Mouse (Mus musculus): ENCODE measurements around the gene Ripply1. TPM values are rescaled to one million over a fixed set of nuclear protein-coding genes. Genes with fewer than 3 reads are reported as not detected.

Ripply1 gene
- polyA plus RNA-seq, 1 experiment from 2014 or later, result not detected

DNA sequence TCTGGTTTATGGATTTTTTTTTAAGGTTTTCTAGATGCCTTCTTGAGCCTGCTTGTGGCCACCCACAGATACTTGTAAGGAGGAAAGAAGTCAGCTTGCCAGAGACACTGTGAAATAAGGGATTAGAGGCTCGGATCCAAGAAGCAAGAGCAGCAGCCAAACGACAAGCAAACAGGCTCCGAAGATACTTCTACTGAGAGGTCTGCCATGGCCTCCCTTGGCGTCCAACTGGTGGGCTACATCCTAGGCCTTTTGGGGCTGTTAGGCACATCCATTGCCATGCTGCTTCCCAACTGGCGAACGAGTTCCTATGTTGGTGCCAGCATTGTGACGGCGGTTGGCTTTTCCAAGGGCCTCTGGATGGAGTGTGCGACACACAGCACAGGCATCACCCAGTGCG is 26.3 kb upstream of the Ripply1 start:
- no peaks in the 10 kb centered on the region for H3K36me3 ChIP-seq (ENCODE audit: control insufficient read depth, insufficient read depth, low read length)
- no peak overlapping the region for H3K4me3 ChIP-seq (ENCODE audit: low read depth, low read length)
- ATAC-seq (no peak), DNase-seq (ENCODE audit: low spot score) (no peak)
- no peaks in the 10 kb centered on the region for H3K9me3 ChIP-seq (replicated peaks; ENCODE audit: control insufficient read depth, low read length)
- 86% methylated on average over 10 of the region's 10 CpGs for WGBS
- no peaks in the 10 kb centered on the region for H3K27me3 ChIP-seq (replicated peaks; ENCODE audit: control insufficient read depth, insufficient read depth, low read length)
- H3K9ac ChIP-seq (ENCODE audit: low read length), result no peak overlapping the region
- no peaks in the 10 kb centered on the region for H3K4me1 ChIP-seq (ENCODE audit: control insufficient read depth, insufficient read depth, low read length)
- H3K27ac ChIP-seq (ENCODE audit: low read depth, low read length), result no peak overlapping the region
- H3K4me2 ChIP-seq (ENCODE audit: low read length), result no peak overlapping the region

GRCm38 (mm10) chrX:139808085-139808484 is 25.9 kb upstream of the Ripply1 start:
- no peak overlapping the region; the same call in 1 of the 2 replicates for H3K27ac ChIP-seq (ENCODE audit: low read depth, low read length)
- H3K4me3 ChIP-seq (ENCODE audit: low read depth, low read length), result no peak overlapping the region
- ATAC-seq (no peak), DNase-seq (ENCODE audit: low spot score) (no peak)
- no peak overlapping the region for H3K9ac ChIP-seq (ENCODE audit: low read length)
- no peaks in the 10 kb centered on the region for H3K27me3 ChIP-seq (replicated peaks; ENCODE audit: control insufficient read depth, insufficient read depth, low read length)
- H3K4me2 ChIP-seq (ENCODE audit: low read length), result no peak overlapping the region
- H3K4me1 ChIP-seq (ENCODE audit: control insufficient read depth, insufficient read depth, low read length), result no peaks in the 10 kb centered on the region
- 59% methylated on average over 4 of the region's 4 CpGs for WGBS
- no peaks in the 10 kb centered on the region for H3K36me3 ChIP-seq (ENCODE audit: control insufficient read depth, insufficient read depth, low read length)
- no peaks in the 10 kb centered on the region for H3K9me3 ChIP-seq (replicated peaks; ENCODE audit: control insufficient read depth, low read length)

- no peak overlapping the region for H3K27ac ChIP-seq (ENCODE audit: low read depth, low read length)
- ATAC-seq (no peak), DNase-seq (ENCODE audit: low spot score) (no peak)
- no peak overlapping the region for H3K9ac ChIP-seq (ENCODE audit: low read length)
- no peak overlapping the region for H3K4me2 ChIP-seq (ENCODE audit: low read length)
- H3K9me3 ChIP-seq (replicated peaks; ENCODE audit: control insufficient read depth, low read length), result no peaks in the 10 kb centered on the region
- H3K27me3 ChIP-seq (replicated peaks; ENCODE audit: control insufficient read depth, insufficient read depth, low read length), result no peaks in the 10 kb centered on the region
- H3K4me1 ChIP-seq (ENCODE audit: control insufficient read depth, insufficient read depth, low read length), result no peaks in the 10 kb centered on the region
- 80% methylated on average over 2 of the region's 2 CpGs for WGBS
- H3K36me3 ChIP-seq (ENCODE audit: control insufficient read depth, insufficient read depth, low read length), result no peaks in the 10 kb centered on the region
- no peak overlapping the region for H3K4me3 ChIP-seq (ENCODE audit: low read depth, low read length)
Observed at GRCm38 (mm10) chrX:139807391-139807790, 25.2 kb upstream of the Ripply1 start.

- ATAC-seq (no peak), DNase-seq (ENCODE audit: low spot score) (no peak)
- WGBS, result 96% methylated on average over 4 of the region's 4 CpGs
- Histone ChIP-seq H3K9ac (ENCODE audit: low read length) (no peak overlapping the region), H3K4me1 (ENCODE audit: control insufficient read depth, insufficient read depth, low read length) (no peaks in the 10 kb centered on the region), H3K4me3 (ENCODE audit: low read depth, low read length) (no peak overlapping the region), H3K9me3 (replicated peaks; ENCODE audit: control insufficient read depth, low read length) (no peaks in the 10 kb centered on the region), H3K27ac (ENCODE audit: low read depth, low read length) (no peak overlapping the region), H3K36me3 (ENCODE audit: control insufficient read depth, insufficient read depth, low read length) (no peaks in the 10 kb centered on the region), H3K4me2 (ENCODE audit: low read length) (no peak overlapping the region), H3K27me3 (replicated peaks; ENCODE audit: control insufficient read depth, insufficient read depth, low read length) (no peaks in the 10 kb centered on the region)
Observed at GRCm38 (mm10) chrX:139805918-139806317, 23.8 kb upstream of the Ripply1 start.

DNA sequence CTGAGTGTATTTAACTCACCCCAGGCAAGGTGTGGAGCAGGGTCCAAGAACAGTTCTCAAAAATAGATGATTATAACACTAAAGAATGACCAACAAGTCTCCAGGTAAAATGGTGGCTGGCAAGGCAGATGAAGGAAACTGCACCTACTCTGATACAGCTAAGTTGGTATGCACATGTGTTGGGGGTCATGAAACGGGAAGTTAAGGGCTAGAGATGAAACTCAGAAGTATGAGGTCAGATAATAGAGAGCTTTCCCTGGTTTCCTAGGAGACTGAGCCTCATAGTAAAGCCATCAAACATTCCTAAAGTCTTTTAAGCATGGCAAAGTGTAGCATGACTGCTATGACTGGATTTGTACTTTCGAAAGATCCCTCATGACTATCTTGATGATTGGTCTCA is 20.9 kb upstream of the Ripply1 start:
- no peaks in the 10 kb centered on the region for H3K27me3 ChIP-seq (replicated peaks; ENCODE audit: control insufficient read depth, insufficient read depth, low read length)
- H3K9me3 ChIP-seq (replicated peaks; ENCODE audit: control insufficient read depth, low read length), result no peaks in the 10 kb centered on the region
- DNase-seq (ENCODE audit: low spot score) (no peak), ATAC-seq (no peak)
- 70% methylated on average over 2 of the region's 2 CpGs for WGBS
- H3K36me3 ChIP-seq (ENCODE audit: control insufficient read depth, insufficient read depth, low read length), result no peaks in the 10 kb centered on the region
- H3K4me1 ChIP-seq (ENCODE audit: control insufficient read depth, insufficient read depth, low read length), result no peaks in the 10 kb centered on the region
- H3K27ac ChIP-seq (ENCODE audit: low read depth, low read length), result no peak overlapping the region
- no peak overlapping the region for H3K4me3 ChIP-seq (ENCODE audit: low read depth, low read length)
- no peak overlapping the region for H3K4me2 ChIP-seq (ENCODE audit: low read length)
- no peak overlapping the region for H3K9ac ChIP-seq (ENCODE audit: low read length)

- Histone ChIP-seq H3K9ac (ENCODE audit: low read length) (no peak within 1 kb of the TSS), H3K4me3 (ENCODE audit: low read depth, low read length) (no peak within 1 kb of the TSS), H3K36me3 (ENCODE audit: control insufficient read depth, insufficient read depth, low read length) (no peaks in the 10 kb centered on the region), H3K4me1 (ENCODE audit: control insufficient read depth, insufficient read depth, low read length) (no peaks in the 10 kb centered on the region), H3K27ac (ENCODE audit: low read depth, low read length) (no peak within 1 kb of the TSS), H3K27me3 (replicated peaks; ENCODE audit: control insufficient read depth, insufficient read depth, low read length) (no peaks in the 10 kb centered on the region), H3K9me3 (replicated peaks; ENCODE audit: control insufficient read depth, low read length) (no peaks in the 10 kb centered on the region), H3K4me2 (ENCODE audit: low read length) (no peak within 1 kb of the TSS)
- WGBS, result 72% methylated on average over 8 of the region's 8 CpGs
- ATAC-seq (no peak), DNase-seq (ENCODE audit: low spot score) (no peak)
Observed at GRCm38 (mm10) chrX:139800406-139800878, 18.3 kb upstream of the Ripply1 start, which contains the start of gene Cldn2. Gene Cldn2 (plus strand): TSS chrX:139800828.

DNA sequence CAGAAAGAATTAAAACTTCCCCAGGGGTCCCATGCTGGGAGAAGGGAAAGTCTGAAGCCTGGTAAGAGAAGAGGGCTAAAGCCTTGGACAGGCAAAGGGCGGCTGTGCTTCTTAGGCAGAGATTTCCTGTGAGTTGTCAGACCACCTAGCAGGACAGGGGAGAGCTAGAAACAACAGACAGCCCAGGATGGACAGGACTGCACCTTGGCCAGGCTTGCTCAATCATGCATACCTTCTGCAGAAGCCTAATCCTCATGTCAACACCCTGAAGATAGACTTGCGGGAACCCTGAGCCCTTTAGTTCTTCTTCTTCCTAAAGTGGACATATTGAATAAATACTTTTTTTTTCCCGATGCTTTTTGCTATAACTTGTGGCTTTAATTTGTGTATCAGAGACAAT is 17.8 kb upstream of the Ripply1 start:
- H3K9me3 ChIP-seq (replicated peaks; ENCODE audit: control insufficient read depth, low read length), result no peaks in the 10 kb centered on the region
- H3K27ac ChIP-seq (ENCODE audit: low read depth, low read length), result no peak overlapping the region
- H3K4me2 ChIP-seq (ENCODE audit: low read length), result no peak overlapping the region
- H3K36me3 ChIP-seq (ENCODE audit: control insufficient read depth, insufficient read depth, low read length), result no peaks in the 10 kb centered on the region
- DNase-seq (ENCODE audit: low spot score) (no peak), ATAC-seq (no peak)
- H3K4me3 ChIP-seq (ENCODE audit: low read depth, low read length), result no peak overlapping the region
- H3K27me3 ChIP-seq (replicated peaks; ENCODE audit: control insufficient read depth, insufficient read depth, low read length), result no peaks in the 10 kb centered on the region
- H3K9ac ChIP-seq (ENCODE audit: low read length), result no peak overlapping the region
- H3K4me1 ChIP-seq (ENCODE audit: control insufficient read depth, insufficient read depth, low read length), result no peaks in the 10 kb centered on the region
- WGBS, result 76% methylated on average over 3 of the region's 3 CpGs

DNA sequence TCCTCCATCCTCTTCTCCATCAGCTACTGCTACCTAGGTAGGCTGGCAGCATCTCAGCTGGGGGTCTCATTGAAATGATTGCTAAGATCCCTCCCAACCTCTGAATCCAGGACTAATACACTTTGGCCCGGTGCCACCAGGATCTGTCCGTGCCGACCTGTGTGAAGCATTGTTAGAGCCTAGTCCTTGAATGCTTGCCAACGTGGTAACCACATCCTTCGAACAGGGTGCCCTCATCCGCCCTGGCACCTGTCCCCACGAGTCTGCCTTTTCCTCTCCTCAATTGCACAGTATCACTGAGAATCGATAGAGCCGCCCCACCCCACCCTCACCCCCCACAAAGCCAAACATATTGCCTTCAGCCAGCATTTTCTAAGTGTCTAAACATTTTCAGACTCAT is 15.7 kb upstream of the Ripply1 start:
- DNase-seq (ENCODE audit: low spot score), result no peak
- H3K27ac ChIP-seq (ENCODE audit: low read depth, low read length), result no peak overlapping the region
- no peaks in the 10 kb centered on the region for H3K36me3 ChIP-seq (ENCODE audit: control insufficient read depth, insufficient read depth, low read length)
- H3K4me3 ChIP-seq (ENCODE audit: low read depth, low read length), result no peak overlapping the region
- H3K9ac ChIP-seq (ENCODE audit: low read length), result no peak overlapping the region
- H3K4me1 ChIP-seq (ENCODE audit: control insufficient read depth, insufficient read depth, low read length), result no peaks in the 10 kb centered on the region
- H3K27me3 ChIP-seq (replicated peaks; ENCODE audit: control insufficient read depth, insufficient read depth, low read length), result no peaks in the 10 kb centered on the region
- WGBS, result 64% methylated on average over 9 of the region's 9 CpGs
- H3K4me2 ChIP-seq (ENCODE audit: low read length), result no peak overlapping the region
- no peaks in the 10 kb centered on the region for H3K9me3 ChIP-seq (replicated peaks; ENCODE audit: control insufficient read depth, low read length)
- no peak for ATAC-seq

DNA sequence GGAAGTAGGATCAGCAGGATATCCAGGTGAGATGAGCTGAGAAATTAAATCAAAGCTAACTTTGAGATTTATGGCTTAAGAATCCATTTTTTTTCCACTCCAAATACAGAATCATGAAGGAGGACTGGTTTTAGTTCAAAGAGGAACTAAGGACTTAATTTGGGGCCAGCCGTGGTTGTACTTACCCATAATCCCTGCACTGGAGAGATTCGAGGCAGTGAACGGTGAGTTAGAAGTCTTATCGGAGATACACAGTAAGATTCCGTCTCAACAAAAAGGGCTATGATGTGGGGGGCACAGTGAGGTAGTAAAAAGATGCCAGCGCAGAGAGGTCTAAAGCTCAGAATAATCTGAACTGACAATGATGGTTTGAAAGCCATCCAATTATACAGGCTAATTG is 13.9 kb upstream of the Ripply1 start:
- H3K9ac ChIP-seq (ENCODE audit: low read length), result no peak overlapping the region
- DNase-seq (ENCODE audit: low spot score) (no peak), ATAC-seq (no peak)
- H3K4me3 ChIP-seq (ENCODE audit: low read depth, low read length), result no peak overlapping the region
- H3K27me3 ChIP-seq (replicated peaks; ENCODE audit: control insufficient read depth, insufficient read depth, low read length), result no peaks in the 10 kb centered on the region
- H3K4me2 ChIP-seq (ENCODE audit: low read length), result no peak overlapping the region
- 85% methylated on average over 6 of the region's 6 CpGs for WGBS
- H3K4me1 ChIP-seq (ENCODE audit: control insufficient read depth, insufficient read depth, low read length), result no peaks in the 10 kb centered on the region
- no peaks in the 10 kb centered on the region for H3K9me3 ChIP-seq (replicated peaks; ENCODE audit: control insufficient read depth, low read length)
- H3K27ac ChIP-seq (ENCODE audit: low read depth, low read length), result no peak overlapping the region
- no peaks in the 10 kb centered on the region for H3K36me3 ChIP-seq (ENCODE audit: control insufficient read depth, insufficient read depth, low read length)
